Mouse (Mus musculus): ENCODE measurements at regions not wholly inside any gene's neighbourhood (a gene's known extent, or its start where the extent isn't known, plus 50 kb on each side); places are given as distances from the start of the nearest gene placed in this dataset.

GRCm38 (mm10) chr12:10266201-10266600 lies 103.6 kb upstream of the Nt5c1b start:
- no peak for DNase-seq

GRCm38 (mm10) chr12:10272038-10272437 lies 97.7 kb upstream of the Nt5c1b start:
- no peak for DNase-seq

DNA sequence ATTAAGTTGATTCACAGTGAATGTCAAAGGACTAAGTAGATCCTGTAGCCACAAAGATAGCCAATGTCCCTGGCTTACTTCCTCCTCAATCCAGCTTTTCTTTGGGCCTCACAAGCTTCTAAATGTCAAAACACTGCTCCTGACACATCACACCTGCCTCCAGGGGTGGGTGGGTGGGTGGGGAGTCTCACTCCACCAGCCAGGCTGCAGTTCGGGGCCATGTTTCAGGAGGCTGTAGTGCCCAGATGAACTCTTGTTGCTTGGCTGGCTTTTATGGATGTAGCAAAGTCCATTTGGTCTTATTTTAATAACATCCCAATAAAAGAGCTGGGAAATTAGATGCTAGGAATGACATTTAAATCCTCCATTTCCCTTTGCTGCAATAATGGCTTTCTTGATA lies 94.5 kb upstream of the Nt5c1b start:
- no peak for DNase-seq

GRCm38 (mm10) chr12:10292646-10293045 lies 77.1 kb upstream of the Nt5c1b start:
- DNase-seq: no peak

GRCm38 (mm10) chr12:10305970-10306369 lies 63.8 kb upstream of the Nt5c1b start:
- no peak for DNase-seq

Data from cerebellum, postnatal 14 days (tissue).